Mouse (Mus musculus) granulocyte monocyte progenitor cell, adult 5-6 weeks (primary cell): ENCODE measurements at regions not wholly inside any gene's neighbourhood (a gene's known extent, or its start where the extent isn't known, plus 50 kb on each side); places are given as distances from the start of the nearest gene placed in this dataset.

Experiments used
- ATAC-seq: replicated peaks from 2 replicates; pipeline ENCODE4 v1.8.0; 2016; ENCODE audit warnings: mild to moderate bottlenecking, moderate TSS enrichment, inconsistent platforms; ENCODE audit not compliant: poor library complexity, severe bottlenecking

- ATAC-seq, result no peak
Observed at GRCm38 (mm10) chr3:53969000-53969641, 105.5 kb upstream of the Ufm1 start.

- ATAC-seq, result no peak
Observed at GRCm38 (mm10) chr3:53965142-53965541, 101.5 kb upstream of the Ufm1 start.

- no peak for ATAC-seq
Observed at GRCm38 (mm10) chr3:53953801-53954200, 90.2 kb upstream of the Ufm1 start.

GRCm38 (mm10) chr3:53939684-53940189 is 76.1 kb upstream of the Ufm1 start:
- ATAC-seq, result no peak

GRCm38 (mm10) chr3:53931745-53932144 is 68.1 kb upstream of the Ufm1 start:
- no peak for ATAC-seq

- no peak for ATAC-seq
Observed at GRCm38 (mm10) chr3:53919941-53920340, 56.3 kb upstream of the Ufm1 start.

- ATAC-seq, result no peak
Observed at GRCm38 (mm10) chr3:53919541-53919940, 55.9 kb upstream of the Ufm1 start.

- ATAC-seq, result no peak
Observed at GRCm38 (mm10) chr3:53917960-53918359, 54.3 kb upstream of the Ufm1 start.

- ATAC-seq, result no peak
Observed at GRCm38 (mm10) chr3:53913984-53914669, 50.5 kb upstream of the Ufm1 start.
